ENCODE assay signal across 8 mouse cellular contexts in genomic region chr11:113927231-113927630, GRCm38 (mm10).
DNase-seq lines count a peak whose midpoint lies in the region; ATAC-seq and TF ChIP-seq lines count a peak whose summit lies in the region.

No protein-coding gene starts in this region.

- TF ChIP-seq CTCF in left cerebral cortex, adult 2 months (IDR thresholded peaks at IDR 0.05) = no peak; the same call in 1 of the 2 replicates

- H3K27ac ChIP-seq in left cerebral cortex, adult 2 months = peak overlapping the region; percentile 87
- H3K27ac ChIP-seq in kidney, embryonic 15.5 days = no peak overlapping the region

- no peaks in the 10 kb centered on the region for H3K27me3 ChIP-seq in kidney, embryonic 15.5 days

- 0 out of 2 replicates have a peak, but pooled peaks cover 2% of the 10 kb centered on the region for H3K4me1 ChIP-seq in kidney, embryonic 15.5 days

- intact Hi-C loops in left cerebral cortex, adult 2 months (cut with DNase I) = loop anchor here (1.0 to 5.0 kb wide), 4 partner anchors 21 to 270 kb away; no protein-coding TSS in a partner anchor

- H3K4me2 ChIP-seq in kidney, embryonic 15.5 days = no peak overlapping the region

- no peak overlapping the region for H3K4me3 ChIP-seq in left cerebral cortex, adult 2 months
- H3K4me3 ChIP-seq in kidney, embryonic 15.5 days (replicated peaks) = no peak overlapping the region

- no peak for ATAC-seq in kidney, embryonic 15.5 days (replicated peaks; ENCODE audit: low FRiP score)

- H3K9me3 ChIP-seq in kidney, embryonic 15.5 days (replicated peaks) = no peaks in the 10 kb centered on the region

- H3K36me3 ChIP-seq in kidney, embryonic 15.5 days = no peaks in the 10 kb centered on the region

- peak; percentile 29 to 73 for DNase-seq in adrenal gland, adult (ENCODE audit: inconsistent age in 2 of 2, low spot score in 1 of 2)
- DNase-seq in adrenal gland, postnatal 4 days (ENCODE audit: low spot score in 2 of 2) = no peak
- peak; percentile 91 for DNase-seq in Muller cell, postnatal 12 days (ENCODE audit: inconsistent ontology term)
- DNase-seq in gastrocnemius, adult 18-20 months (ENCODE audit: low spot score) = peak; percentile 15
- peak; percentile 79 to 85 for DNase-seq in left cerebral cortex, adult 2 months (ENCODE audit: extremely low spot score in 1 of 2, low spot score in 2 of 2)
- DNase-seq in embryo, embryonic 11 days = no peak
- no peak for DNase-seq in retina, postnatal 1 day

- 88% methylated on average over 11 of the region's 11 CpGs for WGBS in kidney, embryonic 15.5 days

- H3K9ac ChIP-seq in kidney, embryonic 15.5 days = no peak overlapping the region

Comparison
In these comparisons a context has a peak if more than half of its experiments do, and no peak if none do; other contexts are left out.
1. DNase-seq: peak in adrenal gland, adult (2 of 2), Muller cell, postnatal 12 days (single experiment), gastrocnemius, adult 18-20 months (single experiment) and left cerebral cortex, adult 2 months (2 of 2); none in adrenal gland, postnatal 4 days (0 of 2), embryo, embryonic 11 days (single experiment) and retina, postnatal 1 day (single experiment).